Mouse (Mus musculus) hindbrain, embryonic 13.5 days (tissue): ENCODE data around the gene Rreb1. TPM values are rescaled to one million over a fixed set of nuclear protein-coding genes. Genes with fewer than 3 reads are reported as not detected.

Experiments
- ATAC-seq: fragments of 200-750 bp; cut with Nextera tagmentation; 2 replicates; pipeline ENCODE4 v1.8.0; 2017; ENCODE audit warnings: moderate TSS enrichment; ENCODE audit not compliant: low FRiP score
- H3K27ac ChIP-seq: fragments of 300-500 bp; sonication (generic); 2 replicates; pipeline ENCODE4 v1.5.1; 2015; ENCODE audit warnings: inconsistent platforms, mild to moderate bottlenecking, moderate library complexity
- H3K27me3 ChIP-seq: fragments of 300-500 bp; sonication (generic); 2 replicates; pipeline ENCODE4 v1.6.1; 2015; ENCODE audit warnings: mild to moderate bottlenecking, inconsistent platforms
- H3K36me3 ChIP-seq: fragments of 300-500 bp; sonication (generic); 2 replicates; pipeline ENCODE4 v1.6.1; 2015; ENCODE audit warnings: mild to moderate bottlenecking, inconsistent platforms
- H3K4me1 ChIP-seq: fragments of 300-500 bp; sonication (generic); replicated peaks from 2 replicates; pipeline ENCODE4 v1.6.1; 2015; ENCODE audit warnings: inconsistent platforms
- H3K4me2 ChIP-seq: fragments of 300-500 bp; sonication (generic); 2 replicates; pipeline ENCODE4 v1.6.1; 2015; ENCODE audit warnings: inconsistent platforms, mild to moderate bottlenecking, moderate library complexity
- H3K4me3 ChIP-seq: fragments of 300-500 bp; sonication (generic); 2 replicates; pipeline ENCODE4 v1.5.1; 2015; ENCODE audit warnings: mild to moderate bottlenecking, inconsistent platforms
- H3K9ac ChIP-seq: fragments of 300-500 bp; sonication (generic); 2 replicates; pipeline ENCODE4 v1.6.1; 2015; ENCODE audit warnings: mild to moderate bottlenecking, inconsistent platforms
- H3K9me3 ChIP-seq: fragments of 300-500 bp; sonication (generic); 2 replicates; pipeline ENCODE4 v1.6.1; 2016; ENCODE audit warnings: inconsistent platforms
- WGBS: fragments of 180-500 bp; shearing (Covaris S2); methylation state at CpG from one replicate; pipeline ENCODE4 v1.1.7; 2015; 5-methylcytosine and 5-hydroxymethylcytosine counted together
- polyA plus RNA-seq: library from polyadenylated mRNA; unstranded; fragments of >200 nt; fragmentation: Nextera tagmentation; extraction: Ambion mirVana; gene quantifications from 2 replicates; pipeline ENCODE4 v1.2.1, GENCODE M21; 2015

Rreb1 gene
- polyA plus RNA-seq, 1 experiment from 2014 or later: 2.5 TPM

DNA sequence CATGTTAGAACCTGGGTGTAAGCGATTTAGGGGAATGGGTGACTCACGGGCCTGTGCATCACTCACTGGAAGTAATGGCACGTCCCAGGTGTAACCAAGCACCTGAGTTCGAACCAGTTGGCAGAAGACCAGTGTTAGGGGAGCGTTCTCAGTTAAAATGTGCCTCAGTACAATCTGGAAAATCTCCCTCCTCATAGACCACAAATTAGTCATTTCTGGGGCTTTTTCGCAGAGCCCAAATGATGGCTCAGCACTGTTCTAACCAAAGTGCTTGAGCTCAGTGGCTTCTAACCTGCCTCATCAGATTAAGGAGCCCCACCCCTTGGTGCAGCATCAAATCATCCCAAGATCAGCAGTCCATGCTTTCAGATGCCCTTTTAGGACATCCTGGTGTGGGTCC, 5.5 kb downstream of the Rreb1 start:
- WGBS: 96% methylated on average over 6 of the region's 6 CpGs
- H3K36me3 ChIP-seq: no peaks in the 10 kb centered on the region
- H3K4me1 ChIP-seq: peaks cover 11% of the 10 kb centered on the region
- no peak overlapping the region for H3K27ac ChIP-seq
- no peak overlapping the region for H3K4me3 ChIP-seq
- H3K27me3 ChIP-seq: peaks cover 21% of the 10 kb centered on the region
- no peak overlapping the region for H3K9ac ChIP-seq
- no peak for ATAC-seq
- no peak overlapping the region for H3K4me2 ChIP-seq
- H3K9me3 ChIP-seq: no peaks in the 10 kb centered on the region

DNA sequence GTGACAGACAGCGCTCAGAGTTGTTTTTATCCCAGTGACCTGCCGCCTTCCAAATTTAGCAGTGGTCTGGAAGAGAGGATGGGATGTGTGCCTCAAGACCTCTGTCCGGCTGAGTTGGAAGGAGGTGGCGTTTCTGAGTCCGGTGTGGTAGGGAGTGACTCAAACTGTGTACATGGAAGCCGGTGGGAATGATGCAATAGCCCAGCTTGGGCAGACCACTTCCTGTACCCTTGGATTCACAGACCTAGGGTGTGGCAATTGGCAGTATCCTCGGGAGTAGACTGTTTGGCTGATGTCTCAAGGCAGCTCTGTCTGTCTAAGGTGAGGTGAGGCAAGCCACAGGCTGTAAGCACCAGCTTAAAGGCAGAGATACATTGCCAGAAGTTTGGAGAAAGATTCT, 6.0 kb downstream of the Rreb1 start:
- H3K4me3 ChIP-seq: no peak overlapping the region
- no peak for ATAC-seq
- H3K27ac ChIP-seq: no peak overlapping the region
- H3K4me1 ChIP-seq: peaks cover 5% of the 10 kb centered on the region
- H3K36me3 ChIP-seq: no peaks in the 10 kb centered on the region
- WGBS: 91% methylated on average over 7 of the region's 7 CpGs
- no peak overlapping the region for H3K9ac ChIP-seq
- H3K27me3 ChIP-seq: peaks cover 15% of the 10 kb centered on the region
- no peak overlapping the region for H3K4me2 ChIP-seq
- no peaks in the 10 kb centered on the region for H3K9me3 ChIP-seq

DNA sequence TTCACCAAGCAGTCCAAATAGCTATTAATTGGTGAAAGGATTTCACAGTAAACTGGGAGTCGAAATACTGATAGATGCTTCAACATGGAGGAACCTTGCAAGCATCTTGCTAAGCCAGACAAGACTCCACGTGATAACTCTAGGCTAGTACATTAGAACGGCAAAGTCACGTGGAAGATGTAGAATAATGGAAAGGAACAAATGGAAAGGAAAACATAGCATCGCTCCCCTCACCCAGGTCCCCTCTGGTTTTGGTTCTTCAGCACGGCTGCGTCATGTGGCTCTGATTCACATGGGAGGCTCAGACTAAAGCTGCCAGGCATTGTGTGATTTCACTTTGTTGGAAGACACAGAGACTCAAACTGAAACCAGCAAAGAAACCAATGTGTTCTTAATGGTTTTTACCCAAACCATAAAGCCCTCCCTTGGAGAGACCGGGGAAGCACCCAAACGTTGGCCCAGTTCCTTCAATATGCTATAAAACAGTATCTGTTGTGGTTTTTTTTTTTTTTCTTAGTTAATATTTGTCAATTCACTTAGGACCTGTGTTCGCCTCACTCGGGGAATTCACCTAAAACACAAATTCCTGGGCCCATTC, 14.6 kb downstream of the Rreb1 start:
- Histone ChIP-seq H3K9ac (no peak overlapping the region), H3K4me2 (no peak overlapping the region), H3K4me1 (no peaks in the 10 kb centered on the region), H3K9me3 (no peaks in the 10 kb centered on the region), H3K4me3 (no peak overlapping the region), H3K27me3 (no peaks in the 10 kb centered on the region), H3K27ac (no peak overlapping the region), H3K36me3 (no peaks in the 10 kb centered on the region)
- ATAC-seq: no peak
- WGBS: 93% methylated on average over 11 of the region's 11 CpGs

DNA sequence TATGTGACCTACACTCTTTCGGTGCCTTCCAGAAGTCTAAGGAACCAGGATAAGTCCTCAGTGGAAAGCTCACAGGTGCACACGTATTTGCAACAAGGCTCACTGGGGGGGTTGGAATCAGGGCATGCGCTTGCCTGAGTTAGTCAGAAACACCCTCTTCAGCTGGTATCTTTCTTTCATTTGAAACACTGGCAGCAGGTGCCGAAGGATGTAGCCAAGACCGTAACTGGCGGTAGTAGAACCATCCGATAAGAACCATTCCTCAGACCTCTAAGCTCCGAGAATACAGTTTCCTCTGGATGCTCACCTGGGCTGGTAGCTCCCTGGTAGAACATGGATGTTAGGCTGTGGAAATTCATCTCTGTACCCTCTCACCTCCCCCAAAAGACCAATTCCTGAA, 20.6 kb downstream of the Rreb1 start:
- H3K9ac ChIP-seq: no peak overlapping the region
- 0 out of 2 replicates have a peak, but pooled peaks cover 3% of the 10 kb centered on the region for H3K4me1 ChIP-seq
- H3K4me2 ChIP-seq: no peak overlapping the region
- no peak overlapping the region for H3K4me3 ChIP-seq
- H3K9me3 ChIP-seq: no peaks in the 10 kb centered on the region
- no peaks in the 10 kb centered on the region for H3K27me3 ChIP-seq
- H3K36me3 ChIP-seq: no peaks in the 10 kb centered on the region
- H3K27ac ChIP-seq: no peak overlapping the region
- 96% methylated on average over 8 of the region's 8 CpGs for WGBS
- ATAC-seq: no peak

DNA sequence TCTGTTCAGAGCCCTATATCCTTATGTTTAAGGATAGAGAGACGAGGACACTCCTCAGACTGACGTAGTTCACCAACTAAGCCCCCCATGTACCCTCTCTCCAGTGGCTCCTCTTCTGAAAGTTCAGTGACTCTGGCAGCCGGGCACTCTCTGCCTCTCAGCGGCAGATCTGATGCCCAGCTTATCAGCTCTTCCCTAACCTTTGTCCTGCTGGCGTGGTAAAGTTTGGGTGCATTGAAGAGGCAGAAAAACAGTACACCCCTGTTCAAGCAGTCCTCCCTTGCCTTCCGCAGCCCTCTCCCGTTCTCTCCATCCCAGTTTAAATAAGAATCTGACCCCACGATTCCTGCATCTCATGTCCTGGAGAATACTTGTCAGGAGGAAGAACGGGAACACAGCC, 21.2 kb downstream of the Rreb1 start:
- Histone ChIP-seq H3K9ac (no peak overlapping the region), H3K9me3 (no peaks in the 10 kb centered on the region), H3K27ac (no peak overlapping the region), H3K4me3 (no peak overlapping the region), H3K4me2 (no peak overlapping the region), H3K4me1 (0 out of 2 replicates have a peak, but pooled peaks cover 3% of the 10 kb centered on the region), H3K27me3 (no peaks in the 10 kb centered on the region), H3K36me3 (no peaks in the 10 kb centered on the region)
- ATAC-seq: no peak
- 88% methylated on average over 9 of the region's 9 CpGs for WGBS

DNA sequence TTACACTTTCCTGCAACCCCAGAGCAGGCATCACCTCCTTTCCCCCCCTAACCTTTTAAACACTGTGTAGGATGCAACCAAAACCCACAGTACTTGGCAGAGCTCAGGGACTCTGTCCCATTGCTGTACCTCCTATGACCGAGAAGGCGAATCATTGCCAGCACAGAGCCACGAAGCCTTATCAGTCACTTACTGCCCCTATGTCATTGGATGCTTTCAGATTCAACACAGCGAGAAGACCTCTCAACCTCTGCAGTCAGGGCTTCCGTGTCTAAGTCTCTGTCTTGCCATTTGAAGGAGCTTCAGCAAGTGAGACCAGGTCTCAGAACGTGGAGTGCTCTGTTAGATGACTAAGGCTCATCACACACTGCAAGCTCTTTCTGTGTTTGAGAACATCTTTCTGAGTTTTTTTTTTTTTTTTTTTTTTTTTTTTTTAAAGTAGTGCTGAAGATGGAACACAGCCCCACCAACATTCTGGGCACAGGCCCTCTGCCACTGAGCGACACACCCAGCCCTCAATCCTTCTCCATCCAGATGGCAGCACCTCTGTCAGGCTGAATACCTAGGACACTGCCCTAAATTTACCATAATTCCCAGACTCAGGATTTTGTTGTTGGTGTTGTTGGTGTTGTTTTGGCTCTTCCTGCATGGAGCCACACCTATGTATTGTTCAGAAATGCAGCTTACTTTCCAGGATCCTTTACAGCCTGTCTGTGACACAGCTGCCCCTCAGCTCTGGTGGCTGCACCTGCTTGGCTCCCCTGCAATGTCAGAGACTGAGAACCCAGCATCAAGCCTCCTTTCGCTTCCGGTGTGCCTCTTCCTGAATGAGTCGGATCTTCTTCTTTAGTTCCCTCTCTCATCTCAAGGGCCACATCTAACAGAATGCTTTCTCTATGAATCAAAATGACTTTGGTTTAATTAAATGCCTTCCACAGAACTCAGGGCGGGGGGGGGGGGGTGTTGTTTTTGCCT, 23.2 kb downstream of the Rreb1 start:
- H3K9ac ChIP-seq: no peak overlapping the region
- H3K4me1 ChIP-seq: 0 out of 2 replicates have a peak, but pooled peaks cover 3% of the 10 kb centered on the region
- no peaks in the 10 kb centered on the region for H3K36me3 ChIP-seq
- WGBS: 57% methylated on average over 11 of the region's 11 CpGs
- no peak for ATAC-seq
- H3K27me3 ChIP-seq: no peaks in the 10 kb centered on the region
- no peak overlapping the region for H3K4me2 ChIP-seq
- no peak overlapping the region for H3K4me3 ChIP-seq
- no peaks in the 10 kb centered on the region for H3K9me3 ChIP-seq
- H3K27ac ChIP-seq: no peak overlapping the region

DNA sequence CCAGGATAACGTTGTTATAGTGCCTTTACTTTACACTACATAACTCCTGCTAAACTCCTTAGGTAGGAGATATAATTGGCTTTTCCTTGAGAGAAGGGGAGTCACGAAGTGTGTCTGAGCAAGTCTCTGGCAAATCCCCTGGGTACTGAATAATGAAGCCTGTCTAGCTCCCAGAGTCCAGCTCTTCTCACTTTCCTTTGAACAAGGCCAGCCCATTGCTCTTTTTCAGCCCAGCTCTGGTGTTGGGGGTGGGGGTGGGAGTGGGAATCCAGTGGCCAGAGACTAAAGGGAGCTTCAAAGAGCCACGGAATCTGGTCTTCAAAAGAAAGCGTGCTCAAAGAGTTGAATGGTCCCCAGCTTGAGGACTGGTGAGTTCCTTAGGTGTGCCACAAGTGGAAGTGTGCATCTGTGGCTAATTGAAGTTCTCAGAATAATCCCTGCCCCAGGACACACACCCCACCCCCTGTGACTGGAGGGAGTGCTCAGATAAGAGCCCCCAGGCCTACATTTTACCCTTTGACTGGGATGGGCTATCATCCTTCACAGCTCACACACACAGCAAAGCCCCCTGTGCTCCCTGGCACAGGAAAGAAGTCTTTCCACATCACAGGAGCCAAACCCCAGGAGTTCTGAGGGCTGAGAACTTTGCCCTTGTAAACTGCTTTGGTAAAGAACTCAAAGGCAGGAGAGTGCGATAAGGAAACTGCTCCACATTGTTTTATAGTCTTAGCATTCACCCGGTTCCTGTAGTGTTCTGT, 24.2 kb downstream of the Rreb1 start:
- Histone ChIP-seq H3K4me1 (0 out of 2 replicates have a peak, but pooled peaks cover 3% of the 10 kb centered on the region), H3K4me2 (no peak overlapping the region), H3K9me3 (no peaks in the 10 kb centered on the region), H3K27me3 (no peaks in the 10 kb centered on the region), H3K27ac (no peak overlapping the region), H3K9ac (no peak overlapping the region), H3K4me3 (no peak overlapping the region), H3K36me3 (no peaks in the 10 kb centered on the region)
- 15% methylated on average over 6 of the region's 6 CpGs for WGBS
- ATAC-seq: no peak

DNA sequence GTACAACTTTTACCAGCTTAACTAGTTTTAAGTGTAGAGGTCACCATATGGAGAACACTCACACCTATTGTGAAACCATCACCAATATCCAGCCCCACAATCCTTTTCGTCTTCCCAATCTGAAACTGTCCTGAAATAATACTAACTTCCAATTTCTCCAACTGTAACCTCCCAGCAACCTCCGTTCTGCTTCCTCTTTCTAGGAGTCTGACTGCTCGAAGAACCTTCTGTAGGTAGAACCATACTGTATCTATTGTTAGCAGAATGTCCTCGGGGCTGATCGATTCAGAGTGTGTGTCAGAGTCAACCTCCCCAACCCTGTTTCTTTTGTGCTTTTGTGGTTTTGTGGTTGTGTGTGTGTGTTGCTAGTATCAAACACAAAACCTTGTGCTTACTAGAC, 25.0 kb downstream of the Rreb1 start:
- Histone ChIP-seq H3K27ac (no peak overlapping the region), H3K27me3 (no peaks in the 10 kb centered on the region), H3K9me3 (no peaks in the 10 kb centered on the region), H3K9ac (no peak overlapping the region), H3K36me3 (no peaks in the 10 kb centered on the region), H3K4me1 (0 out of 2 replicates have a peak, but pooled peaks cover 3% of the 10 kb centered on the region), H3K4me3 (no peak overlapping the region), H3K4me2 (no peak overlapping the region)
- no peak for ATAC-seq
- 89% methylated on average over 5 of the region's 5 CpGs for WGBS

DNA sequence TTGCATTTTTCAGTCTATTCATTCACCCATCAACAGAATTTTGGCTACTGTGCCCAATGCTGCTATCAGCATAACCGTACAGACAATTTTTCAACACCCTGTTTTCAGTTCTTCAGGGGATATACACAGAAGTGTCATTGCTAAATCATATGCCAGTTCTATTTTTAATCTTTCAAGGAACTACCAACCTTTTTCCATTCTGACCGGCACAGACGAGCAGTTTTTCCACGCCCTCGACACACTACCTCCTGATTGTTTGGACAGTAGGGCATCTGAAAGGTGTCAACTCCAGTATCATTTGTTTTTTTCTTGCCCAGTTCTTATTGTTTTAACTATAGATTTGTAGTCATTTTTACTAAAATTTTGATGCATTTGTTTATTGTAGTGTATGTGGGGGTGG, 25.8 kb downstream of the Rreb1 start:
- Histone ChIP-seq H3K4me1 (0 out of 2 replicates have a peak, but pooled peaks cover 3% of the 10 kb centered on the region), H3K27ac (no peak overlapping the region), H3K4me2 (no peak overlapping the region), H3K4me3 (no peak overlapping the region), H3K36me3 (no peaks in the 10 kb centered on the region), H3K9me3 (no peaks in the 10 kb centered on the region), H3K27me3 (no peaks in the 10 kb centered on the region), H3K9ac (no peak overlapping the region)
- 91% methylated on average over 5 of the region's 5 CpGs for WGBS
- no peak for ATAC-seq

DNA sequence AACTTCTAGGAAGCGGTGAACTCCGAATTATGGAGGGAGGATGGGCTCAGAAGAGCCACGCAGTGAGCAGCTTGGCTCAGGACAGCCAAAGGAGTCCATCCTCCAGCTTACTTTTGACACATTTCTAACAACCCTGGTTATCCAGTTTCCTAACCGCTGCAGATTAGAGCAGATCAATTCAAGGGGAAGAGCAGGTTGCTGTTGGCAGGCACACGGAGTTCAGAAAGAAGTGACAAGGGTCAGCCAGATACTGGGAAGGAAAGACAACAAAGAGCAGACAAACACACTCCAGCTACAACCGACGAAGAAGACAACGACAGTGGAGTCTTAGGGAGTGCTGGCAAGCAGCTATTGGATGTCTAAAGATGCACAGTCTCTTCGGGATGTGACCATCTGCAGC, 36.8 kb downstream of the Rreb1 start:
- H3K36me3 ChIP-seq: no peaks in the 10 kb centered on the region
- no peak overlapping the region for H3K27ac ChIP-seq
- H3K4me3 ChIP-seq: no peak overlapping the region
- WGBS: 68% methylated on average over 9 of the region's 9 CpGs
- ATAC-seq: no peak
- no peak overlapping the region for H3K4me2 ChIP-seq
- no peaks in the 10 kb centered on the region for H3K27me3 ChIP-seq
- H3K9ac ChIP-seq: no peak overlapping the region
- no peaks in the 10 kb centered on the region for H3K9me3 ChIP-seq
- no peaks in the 10 kb centered on the region for H3K4me1 ChIP-seq

DNA sequence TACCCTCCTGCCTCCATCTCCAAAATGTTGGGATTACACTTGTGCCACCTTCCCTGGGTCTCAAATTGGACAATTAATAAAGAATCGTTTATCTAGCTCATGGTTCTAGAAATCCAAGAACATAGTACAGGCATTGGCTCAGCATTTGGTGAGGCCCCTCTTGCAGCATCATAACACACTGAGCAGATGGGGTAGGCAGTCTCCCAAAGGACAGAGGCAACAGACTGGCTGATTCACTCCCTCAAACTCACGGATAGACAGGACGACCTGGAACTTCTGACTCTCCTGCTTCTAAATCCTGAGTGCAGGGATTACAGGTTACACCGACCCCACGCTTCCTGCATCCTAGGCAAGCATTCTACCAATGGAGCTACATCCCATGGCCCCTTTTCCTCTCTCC, 38.5 kb downstream of the Rreb1 start:
- no peaks in the 10 kb centered on the region; the same call in 1 of the 2 replicates for H3K4me1 ChIP-seq
- ATAC-seq: no peak

DNA sequence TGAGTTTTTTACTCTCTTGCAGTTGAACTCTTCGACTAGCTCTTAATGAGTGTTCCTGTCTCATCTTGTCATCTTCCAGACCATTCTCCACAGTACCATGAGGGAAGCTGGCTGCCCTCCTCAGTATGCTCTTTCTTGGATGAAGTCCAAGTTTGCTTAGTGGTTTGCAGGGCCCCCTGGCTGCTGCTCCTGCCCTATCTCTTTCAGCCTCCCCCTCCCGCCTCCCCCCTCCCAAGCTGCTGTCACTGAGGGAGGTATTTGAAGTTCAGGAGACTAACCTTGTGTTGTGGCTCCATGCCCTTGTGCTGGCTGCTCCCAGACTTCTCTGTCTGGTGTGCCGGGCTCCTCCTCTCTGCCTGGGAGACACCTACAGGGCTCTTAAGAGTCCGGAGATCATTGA, 43.2 kb downstream of the Rreb1 start:
- Histone ChIP-seq H3K27me3 (peaks cover 27% of the 10 kb centered on the region), H3K9me3 (no peaks in the 10 kb centered on the region), H3K36me3 (no peaks in the 10 kb centered on the region), H3K4me3 (no peak overlapping the region), H3K27ac (no peak overlapping the region), H3K4me2 (no peak overlapping the region), H3K4me1 (peaks cover 15% of the 10 kb centered on the region), H3K9ac (no peak overlapping the region)
- WGBS: 54% methylated on average over 4 of the region's 4 CpGs
- no peak for ATAC-seq

More for the DNA sequence above, 38.5 kb downstream of the Rreb1 start:
- Histone ChIP-seq H3K27me3 (no peaks in the 10 kb centered on the region), H3K27ac (no peak overlapping the region), H3K4me3 (no peak overlapping the region), H3K9me3 (no peaks in the 10 kb centered on the region), H3K9ac (no peak overlapping the region), H3K36me3 (no peaks in the 10 kb centered on the region), H3K4me2 (no peak overlapping the region)
- WGBS: 83% methylated on average over 5 of the region's 5 CpGs
